Mouse (Mus musculus) forebrain, embryonic 12.5 days (tissue): ENCODE data around the gene I0C0044D17Rik. TPM values are rescaled to one million over a fixed set of nuclear protein-coding genes. Genes with fewer than 3 reads are reported as not detected.
"Not testable (repeated sequence)": the region's sequence is repeated elsewhere in the genome, so short reads cannot be mapped to it uniquely, and the experiment has no call there.

Experiments used
- ATAC-seq: fragments of 200-750 bp; cut with Nextera tagmentation; 2 replicates; pipeline ENCODE4 v1.8.0; 2017; ENCODE audit warnings: moderate TSS enrichment; ENCODE audit not compliant: low FRiP score
- H3K27ac ChIP-seq: fragments of 300-500 bp; sonication (generic); 2 replicates; pipeline ENCODE4 v1.5.1; 2016; ENCODE audit warnings: mild to moderate bottlenecking
- H3K27me3 ChIP-seq: fragments of 300-500 bp; sonication (generic); 2 replicates; pipeline ENCODE4 v1.6.1; 2016; ENCODE audit warnings: mild to moderate bottlenecking
- H3K36me3 ChIP-seq: fragments of 300-500 bp; sonication (generic); replicated peaks from 2 replicates; pipeline ENCODE4 v1.6.1; 2016; ENCODE audit warnings: mild to moderate bottlenecking
- H3K4me1 ChIP-seq: fragments of 300-500 bp; sonication (generic); 2 replicates; pipeline ENCODE4 v1.6.1; 2016
- H3K4me2 ChIP-seq: fragments of 300-500 bp; sonication (generic); 2 replicates; pipeline ENCODE4 v1.6.1; 2016; ENCODE audit warnings: mild to moderate bottlenecking, moderate library complexity
- H3K4me3 ChIP-seq: fragments of 300-500 bp; sonication (generic); replicated peaks from 2 replicates; pipeline ENCODE4 v1.5.1; 2016; ENCODE audit warnings: mild to moderate bottlenecking
- H3K9ac ChIP-seq: fragments of 300-500 bp; sonication (generic); 2 replicates; pipeline ENCODE4 v1.6.1; 2016; ENCODE audit warnings: mild to moderate bottlenecking
- H3K9me3 ChIP-seq: fragments of 300-500 bp; sonication (generic); 2 replicates; pipeline ENCODE4 v1.6.1; 2016
- WGBS: fragments of 180-500 bp; shearing (Covaris S2); methylation state at CpG from one replicate; pipeline ENCODE4 v1.1.7; 2016; 5-methylcytosine and 5-hydroxymethylcytosine counted together
- polyA plus RNA-seq: library from polyadenylated mRNA; unstranded; fragments of >200 nt; fragmentation: Nextera tagmentation; extraction: Ambion mirVana; gene quantifications from 2 replicates; pipeline ENCODE4 v1.2.1, GENCODE M21; 2016

I0C0044D17Rik gene
- polyA plus RNA-seq, 1 experiment from 2014 or later = not detected

GRCm38 (mm10) chr4:98845201-98845600, 21.6 kb upstream of the I0C0044D17Rik start:
- H3K4me1 ChIP-seq = peaks cover 4% of the 10 kb centered on the region
- no peak overlapping the region for H3K27ac ChIP-seq
- H3K4me2 ChIP-seq = no peak overlapping the region
- H3K9me3 ChIP-seq = no peaks in the 10 kb centered on the region
- ATAC-seq = no peak
- WGBS = 90% methylated on average over 4 of the region's 4 CpGs
- no peak overlapping the region for H3K9ac ChIP-seq
- H3K27me3 ChIP-seq = peaks cover 28% of the 10 kb centered on the region
- H3K36me3 ChIP-seq = no peaks in the 10 kb centered on the region
- H3K4me3 ChIP-seq = no peak overlapping the region

- no peak overlapping the region for H3K27ac ChIP-seq
- WGBS = 80% methylated on average over 7 of the region's 7 CpGs
- no peaks in the 10 kb centered on the region for H3K36me3 ChIP-seq
- no peak overlapping the region for H3K4me3 ChIP-seq
- H3K27me3 ChIP-seq = peaks cover 28% of the 10 kb centered on the region
- no peak overlapping the region for H3K4me2 ChIP-seq
- peaks cover 4% of the 10 kb centered on the region for H3K4me1 ChIP-seq
- no peaks in the 10 kb centered on the region for H3K9me3 ChIP-seq
- H3K9ac ChIP-seq = no peak overlapping the region
- ATAC-seq = no peak
Observed at GRCm38 (mm10) chr4:98843906-98844597, 20.4 kb upstream of the I0C0044D17Rik start.

DNA sequence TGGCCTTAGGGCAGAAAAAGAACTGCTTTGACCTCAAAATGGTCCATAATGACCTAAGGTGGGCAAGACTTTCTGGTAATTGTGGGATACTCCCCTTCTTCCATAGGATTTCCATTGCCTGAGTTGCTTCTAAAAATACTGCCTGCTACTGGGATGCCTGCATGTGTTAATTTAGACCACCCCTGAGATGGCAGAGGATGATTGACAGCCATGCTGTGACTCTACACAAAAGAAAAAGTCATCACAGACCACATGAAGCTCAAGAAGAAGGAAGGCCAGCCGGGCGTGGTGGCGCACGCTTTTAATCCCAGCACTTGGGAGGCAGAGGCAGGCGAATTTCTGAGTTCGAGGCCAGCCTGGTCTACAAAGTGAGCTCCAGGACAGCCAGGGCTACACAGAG, 17.6 kb upstream of the I0C0044D17Rik start:
- not testable (repeated sequence) for H3K9ac ChIP-seq, H3K36me3 ChIP-seq, H3K4me3 ChIP-seq, H3K4me1 ChIP-seq, H3K4me2 ChIP-seq, ATAC-seq, H3K9me3 ChIP-seq, H3K27ac ChIP-seq
- peaks cover 44% of the 10 kb centered on the region for H3K27me3 ChIP-seq
- WGBS = 68% methylated on average over 6 of the region's 6 CpGs

GRCm38 (mm10) chr4:98840526-98840925, 16.9 kb upstream of the I0C0044D17Rik start:
- Histone ChIP-seq H3K4me1 (peaks cover 4% of the 10 kb centered on the region), H3K4me2 (peak overlapping the region; percentile 15; the same call in 1 of the 2 replicates), H3K4me3 (no peak overlapping the region), H3K27me3 (peaks cover 45% of the 10 kb centered on the region), H3K27ac (no peak overlapping the region), H3K9me3 (no peaks in the 10 kb centered on the region), H3K9ac (no peak overlapping the region), H3K36me3 (no peaks in the 10 kb centered on the region)
- peak; percentile 49; the same call in 1 of the 2 replicates for ATAC-seq
- 19% methylated on average over 6 of the region's 6 CpGs for WGBS

- no peak overlapping the region for H3K4me2 ChIP-seq
- no peak for ATAC-seq
- H3K9ac ChIP-seq = no peak overlapping the region
- H3K27me3 ChIP-seq = peaks cover 38% of the 10 kb centered on the region
- no peaks in the 10 kb centered on the region for H3K9me3 ChIP-seq
- no peak overlapping the region for H3K4me3 ChIP-seq
- WGBS = 88% methylated on average over 4 of the region's 4 CpGs
- H3K36me3 ChIP-seq = no peaks in the 10 kb centered on the region
- peaks cover 4% of the 10 kb centered on the region for H3K4me1 ChIP-seq
- no peak overlapping the region for H3K27ac ChIP-seq
Observed at GRCm38 (mm10) chr4:98838913-98839312, 15.3 kb upstream of the I0C0044D17Rik start.

- 93% methylated on average over 16 of the region's 16 CpGs for WGBS
Observed at GRCm38 (mm10) chr4:98837715-98838505, 14.3 kb upstream of the I0C0044D17Rik start.

DNA sequence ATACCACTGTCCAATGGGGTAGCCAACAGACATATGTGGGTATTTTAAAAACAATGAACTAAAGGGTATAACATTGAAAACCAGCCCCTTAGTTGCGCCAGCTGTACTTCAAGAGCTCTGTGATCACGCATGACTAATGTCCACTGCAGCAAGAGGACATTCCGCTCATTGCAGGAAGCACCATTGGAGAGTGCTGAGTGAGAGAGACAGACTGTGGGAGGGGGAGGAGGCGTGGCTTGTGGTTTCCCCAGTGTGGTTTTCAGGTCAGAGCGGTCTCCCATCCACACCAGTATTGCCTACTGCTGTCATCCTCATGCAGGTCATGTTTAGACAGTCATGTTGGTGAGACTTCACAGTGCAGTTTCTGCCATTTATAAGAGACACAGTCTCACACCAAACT, 12.9 kb upstream of the I0C0044D17Rik start:
- no peaks in the 10 kb centered on the region for H3K9me3 ChIP-seq
- no peak overlapping the region for H3K9ac ChIP-seq
- H3K36me3 ChIP-seq = no peaks in the 10 kb centered on the region
- 66% methylated on average over 5 of the region's 5 CpGs for WGBS
- H3K4me2 ChIP-seq = no peak overlapping the region
- peaks cover 24% of the 10 kb centered on the region for H3K27me3 ChIP-seq
- H3K27ac ChIP-seq = no peak overlapping the region
- H3K4me1 ChIP-seq = peaks cover 4% of the 10 kb centered on the region
- H3K4me3 ChIP-seq = no peak overlapping the region
- no peak for ATAC-seq

More at GRCm38 (mm10) chr4:98837715-98838505, 14.3 kb upstream of the I0C0044D17Rik start:
- Histone ChIP-seq H3K4me2 (no peak overlapping the region), H3K9me3 (no peaks in the 10 kb centered on the region), H3K27me3 (peaks cover 33% of the 10 kb centered on the region), H3K4me1 (peaks cover 4% of the 10 kb centered on the region), H3K27ac (no peak overlapping the region), H3K36me3 (no peaks in the 10 kb centered on the region), H3K4me3 (no peak overlapping the region), H3K9ac (no peak overlapping the region)
- no peak for ATAC-seq

DNA sequence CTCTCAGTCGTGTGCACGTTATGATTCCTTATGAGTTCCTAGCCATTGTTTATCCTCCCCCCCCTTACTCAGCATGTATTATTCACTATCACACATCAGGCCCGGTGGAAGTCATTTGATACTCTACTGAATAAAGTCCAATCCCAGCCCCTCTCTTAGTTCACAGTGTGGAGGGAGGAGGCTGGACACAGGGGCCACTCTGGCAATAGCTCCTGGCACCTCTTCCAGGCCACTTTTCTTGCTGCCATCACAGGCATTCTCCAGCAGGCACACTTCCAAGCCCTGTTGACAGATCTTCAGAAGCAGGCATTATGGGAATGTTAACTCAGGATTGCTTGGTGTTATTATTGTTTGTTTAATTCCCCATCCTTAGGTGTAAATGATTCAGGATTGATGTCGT, 11.1 kb upstream of the I0C0044D17Rik start:
- H3K4me3 ChIP-seq = no peak overlapping the region
- H3K27ac ChIP-seq = no peak overlapping the region
- no peaks in the 10 kb centered on the region for H3K36me3 ChIP-seq
- no peak overlapping the region for H3K9ac ChIP-seq
- H3K27me3 ChIP-seq = peaks cover 24% of the 10 kb centered on the region
- no peaks in the 10 kb centered on the region for H3K4me1 ChIP-seq
- no peak for ATAC-seq
- WGBS = 69% methylated on average over 4 of the region's 4 CpGs
- H3K9me3 ChIP-seq = no peaks in the 10 kb centered on the region
- no peak overlapping the region for H3K4me2 ChIP-seq

DNA sequence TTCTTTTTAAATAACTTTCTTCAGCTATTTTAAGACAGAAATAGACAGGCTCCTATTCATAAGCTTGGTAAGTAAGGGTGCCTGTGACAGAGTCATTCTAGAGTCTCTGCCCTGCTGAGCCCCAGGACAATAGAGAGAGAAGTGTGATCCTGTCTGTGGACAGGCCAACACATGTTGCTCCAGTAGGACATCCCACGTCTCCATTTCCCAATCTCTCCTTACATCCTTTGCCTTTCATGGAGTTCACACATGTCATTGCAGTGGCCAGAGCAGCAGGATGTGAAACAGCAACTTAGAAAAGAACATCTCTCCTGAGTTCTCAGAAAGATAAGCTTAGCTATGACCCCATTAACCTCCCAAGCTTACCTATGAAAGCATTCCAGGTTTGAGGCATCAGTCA, 8.1 kb upstream of the I0C0044D17Rik start:
- Histone ChIP-seq H3K27ac (no peak overlapping the region), H3K4me2 (no peak overlapping the region), H3K4me1 (no peaks in the 10 kb centered on the region)

GRCm38 (mm10) chr4:98826701-98827100, 3.1 kb upstream of the I0C0044D17Rik start:
- no peaks in the 10 kb centered on the region for H3K9me3 ChIP-seq
- no peaks in the 10 kb centered on the region for H3K4me1 ChIP-seq
- ATAC-seq = no peak
- no peak overlapping the region for H3K27ac ChIP-seq
- H3K4me3 ChIP-seq = no peak overlapping the region
- no peaks in the 10 kb centered on the region for H3K36me3 ChIP-seq
- WGBS = 59% methylated on average over 3 of the region's 3 CpGs
- no peaks in the 10 kb centered on the region for H3K27me3 ChIP-seq
- H3K9ac ChIP-seq = no peak overlapping the region
- no peak overlapping the region for H3K4me2 ChIP-seq

More for the DNA sequence above, 8.1 kb upstream of the I0C0044D17Rik start:
- no peak for ATAC-seq
- no peak overlapping the region for H3K4me3 ChIP-seq
- H3K27me3 ChIP-seq = 0 out of 2 replicates have a peak, but pooled peaks cover 13% of the 10 kb centered on the region
- no peaks in the 10 kb centered on the region for H3K9me3 ChIP-seq
- no peak overlapping the region for H3K9ac ChIP-seq
- H3K36me3 ChIP-seq = no peaks in the 10 kb centered on the region
- WGBS = 68% methylated on average over 1 of the region's 1 CpGs

GRCm38 (mm10) chr4:98823047-98823446, 593 bp downstream of the I0C0044D17Rik start:
- no peak for ATAC-seq
- no peak overlapping the region for H3K4me3 ChIP-seq
- no peak overlapping the region for H3K9ac ChIP-seq
- no peak overlapping the region for H3K4me2 ChIP-seq
- H3K9me3 ChIP-seq = no peaks in the 10 kb centered on the region
- H3K4me1 ChIP-seq = 0 out of 2 replicates have a peak, but pooled peaks cover 2% of the 10 kb centered on the region
- H3K36me3 ChIP-seq = no peaks in the 10 kb centered on the region
- peaks cover 29% of the 10 kb centered on the region for H3K27me3 ChIP-seq
- WGBS = 80% methylated on average over 3 of the region's 3 CpGs
- no peak overlapping the region for H3K27ac ChIP-seq

DNA sequence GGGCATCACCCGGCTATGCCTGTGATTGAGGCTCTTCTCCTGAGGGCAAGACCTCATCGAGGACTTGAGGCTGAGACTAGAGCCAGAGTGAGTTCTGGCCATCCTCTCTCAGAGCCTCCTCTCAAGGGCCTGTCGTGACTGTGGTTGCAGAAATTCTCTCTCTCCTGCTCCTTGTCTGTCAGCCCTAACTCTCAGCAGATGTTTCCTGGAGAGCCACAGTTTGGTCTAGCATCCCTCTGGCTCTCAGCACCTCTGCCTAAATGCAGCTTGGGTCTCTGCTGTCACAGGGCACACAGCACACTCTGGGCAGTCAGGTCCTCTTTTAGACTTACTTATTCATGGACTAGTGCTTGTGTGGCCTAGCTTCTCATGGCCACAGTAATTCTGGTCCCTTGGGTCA, 1.2 kb downstream of the I0C0044D17Rik start:
- no peak for ATAC-seq
- H3K4me1 ChIP-seq = 0 out of 2 replicates have a peak, but pooled peaks cover 7% of the 10 kb centered on the region
- no peak overlapping the region for H3K9ac ChIP-seq
- H3K27me3 ChIP-seq = peaks cover 35% of the 10 kb centered on the region
- H3K4me2 ChIP-seq = no peak overlapping the region
- H3K36me3 ChIP-seq = no peaks in the 10 kb centered on the region
- H3K4me3 ChIP-seq = no peak overlapping the region
- no peak overlapping the region for H3K27ac ChIP-seq
- no peaks in the 10 kb centered on the region for H3K9me3 ChIP-seq
- 77% methylated on average over 3 of the region's 3 CpGs for WGBS
